Comparison of ENCODE assay signal across 8 mouse cellular contexts in the genomic region with DNA sequence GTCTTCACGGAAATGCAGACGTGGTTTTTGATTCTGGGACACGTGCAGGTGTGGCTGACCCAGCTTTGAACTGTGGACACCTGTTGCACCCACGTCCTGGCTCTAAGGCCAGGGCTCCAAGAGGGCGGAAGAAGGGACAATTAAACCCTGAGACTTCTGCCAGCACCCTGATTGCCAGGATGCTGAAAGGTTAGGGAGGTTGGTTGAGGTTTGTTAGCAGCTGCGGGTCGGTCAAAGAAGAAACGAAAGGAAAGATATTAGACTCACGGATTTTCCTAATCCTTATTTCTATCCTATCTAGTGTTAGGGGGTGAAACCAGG. TPM values are rescaled to one million over a fixed set of nuclear protein-coding genes. Genes with fewer than 3 reads are reported as not detected.
DNase-seq lines count a peak whose midpoint lies in the region; ATAC-seq lines count a peak whose summit lies in the region.

No protein-coding gene starts in this region.

- peaks cover 40% of the 10 kb centered on the region for H3K27me3 ChIP-seq in kidney, embryonic 14.5 days (ENCODE audit: control insufficient read depth, insufficient read depth, low read length)
- peaks cover 20% of the 10 kb centered on the region for H3K27me3 ChIP-seq in intestine, embryonic 15.5 days (replicated peaks)

- H3K4me1 ChIP-seq in kidney, embryonic 14.5 days (ENCODE audit: control insufficient read depth, insufficient read depth, low read length) = peaks cover 14% of the 10 kb centered on the region
- H3K4me1 ChIP-seq in brown adipose tissue, adult 24 weeks (ENCODE audit: control insufficient read depth, insufficient read depth, insufficient read length, low read length) = peaks cover 6% of the 10 kb centered on the region
- H3K4me1 ChIP-seq in intestine, embryonic 15.5 days (replicated peaks) = peaks cover 19% of the 10 kb centered on the region

- no peaks in the 10 kb centered on the region for H3K36me3 ChIP-seq in kidney, embryonic 14.5 days (ENCODE audit: control insufficient read depth, insufficient read depth, low read length)
- H3K36me3 ChIP-seq in intestine, embryonic 15.5 days = no peaks in the 10 kb centered on the region

- H3K4me2 ChIP-seq in kidney, embryonic 14.5 days (replicated peaks; ENCODE audit: low read depth, low read length) = peak overlapping the region; percentile 65
- peak overlapping the region; percentile 94 for H3K4me2 ChIP-seq in intestine, embryonic 15.5 days (replicated peaks)

- no peak for ATAC-seq in kidney, embryonic 14.5 days (ENCODE audit: low FRiP score, low TSS enrichment)
- ATAC-seq in intestine, embryonic 15.5 days = peak; percentile 27; the same call in 1 of the 2 replicates
- no peak for ATAC-seq in megakaryocyte-erythroid progenitor cell, adult 5-6 weeks (replicated peaks; ENCODE audit: low FRiP score, low TSS enrichment, poor library complexity, severe bottlenecking)

- no peak overlapping the region for H3K9ac ChIP-seq in kidney, embryonic 14.5 days (ENCODE audit: low read depth, low read length)
- no peak overlapping the region for H3K9ac ChIP-seq in intestine, embryonic 15.5 days

- H3K9me3 ChIP-seq in kidney, embryonic 14.5 days (ENCODE audit: control insufficient read depth, low read length) = no peaks in the 10 kb centered on the region
- no peaks in the 10 kb centered on the region for H3K9me3 ChIP-seq in intestine, embryonic 15.5 days

- peak overlapping the region; percentile 41 for H3K4me3 ChIP-seq in kidney, embryonic 14.5 days (ENCODE audit: low read length)
- peak overlapping the region; percentile 76 for H3K4me3 ChIP-seq in brown adipose tissue, adult 24 weeks (ENCODE audit: insufficient read depth, low read depth, low read length)
- H3K4me3 ChIP-seq in intestine, embryonic 15.5 days (replicated peaks) = peak overlapping the region; percentile 45

- DNase-seq in kidney, postnatal 25 days = no peak
- DNase-seq in naive thymus-derived CD4-positive, alpha-beta T cell, adult 2 months (ENCODE audit: low read depth) = peak; percentile 58
- no peak for DNase-seq in left cerebral cortex, postnatal 10 days (ENCODE audit: extremely low spot score in 1 of 2, low spot score in 2 of 2)
- DNase-seq in kidney, adult 11 months = no peak

- H3K27ac ChIP-seq in kidney, embryonic 14.5 days (ENCODE audit: low read depth, low read length) = no peak overlapping the region
- H3K27ac ChIP-seq in brown adipose tissue, adult 24 weeks (replicated peaks; ENCODE audit: low read depth, low read length) = no peak overlapping the region
- no peak overlapping the region for H3K27ac ChIP-seq in intestine, embryonic 15.5 days

- WGBS in kidney, embryonic 14.5 days = 30% methylated on average over 9 of the region's 9 CpGs
- 35% methylated on average over 9 of the region's 9 CpGs for WGBS in intestine, embryonic 15.5 days

- intact Hi-C loops in left cerebral cortex, postnatal 10 days (cut with DNase I) = no loop called here

RNA-seq across cellular contexts. Expression of a gene that starts 2.0 kb away (rescaled TPM):
- 0.34 and 1.4 TPM in 2 replicates for polyA plus RNA-seq in kidney, embryonic 14.5 days (2014; fragmentation: Nextera tagmentation; extraction: Ambion mirVana)
- not detected in 2 replicates for polyA plus RNA-seq in brown adipose tissue, adult 24 weeks (2012; ENCODE audit: insufficient read depth, insufficient read length, missing spikeins)
- 5.0 and 5.2 TPM in 2 replicates for polyA plus RNA-seq in intestine, embryonic 15.5 days (2015; fragmentation: Nextera tagmentation; extraction: Ambion mirVana)
- 1 to 10 TPM in 1 of 2 experiments, under 1 TPM in 1; 0.77 to 1.4 TPM for total RNA-seq in left cerebral cortex, postnatal 10 days (2021)
- total RNA-seq in megakaryocyte-erythroid progenitor cell, adult 5-6 weeks (2014; fragmentation: Nextera tagmentation) = 5.5 and 12.6 TPM in 2 replicates
- total RNA-seq in megakaryocyte-erythroid progenitor cell, adult 5-6 weeks (2017) = 1.3 TPM in 1 of 2 replicates, not detected in the other

RNA-seq across cellular contexts. Expression of a gene that starts 5.5 kb away (rescaled TPM):
- polyA plus RNA-seq in kidney, embryonic 14.5 days (2014; fragmentation: Nextera tagmentation; extraction: Ambion mirVana) = not detected in 2 replicates
- not detected in 2 replicates for polyA plus RNA-seq in brown adipose tissue, adult 24 weeks (2012; ENCODE audit: insufficient read depth, insufficient read length, missing spikeins)
- polyA plus RNA-seq in intestine, embryonic 15.5 days (2015; fragmentation: Nextera tagmentation; extraction: Ambion mirVana) = 0.19 TPM in 1 of 2 replicates, not detected in the other
- total RNA-seq in left cerebral cortex, postnatal 10 days (2021) = under 1 TPM in 1 of 2 experiments, not detected in 1; 0.19 TPM
- 1.8 TPM in 1 of 2 replicates, not detected in the other for total RNA-seq in megakaryocyte-erythroid progenitor cell, adult 5-6 weeks (2014; fragmentation: Nextera tagmentation)
- 0.88 and 7.7 TPM in 2 replicates for total RNA-seq in megakaryocyte-erythroid progenitor cell, adult 5-6 weeks (2017)

RNA-seq across cellular contexts. Expression of a gene that starts 8.0 kb away (rescaled TPM):
- polyA plus RNA-seq in kidney, embryonic 14.5 days (2014; fragmentation: Nextera tagmentation; extraction: Ambion mirVana) = 12.2 and 15.9 TPM in 2 replicates
- 12.2 and 16.4 TPM in 2 replicates for polyA plus RNA-seq in brown adipose tissue, adult 24 weeks (2012; ENCODE audit: insufficient read depth, insufficient read length, missing spikeins)
- 18.9 and 19.4 TPM in 2 replicates for polyA plus RNA-seq in intestine, embryonic 15.5 days (2015; fragmentation: Nextera tagmentation; extraction: Ambion mirVana)
- total RNA-seq in left cerebral cortex, postnatal 10 days (2021) = 10 to 100 TPM; 13.7 to 14.9 TPM
- total RNA-seq in megakaryocyte-erythroid progenitor cell, adult 5-6 weeks (2014; fragmentation: Nextera tagmentation) = not detected in 2 replicates
- total RNA-seq in megakaryocyte-erythroid progenitor cell, adult 5-6 weeks (2017) = 15.8 TPM in 1 of 2 replicates, not detected in the other

RNA-seq across cellular contexts. Expression of a gene that starts 8.9 kb away (rescaled TPM):
- polyA plus RNA-seq in kidney, embryonic 14.5 days (2014; fragmentation: Nextera tagmentation; extraction: Ambion mirVana) = 0.14 TPM in 1 of 2 replicates, not detected in the other
- not detected in 2 replicates for polyA plus RNA-seq in brown adipose tissue, adult 24 weeks (2012; ENCODE audit: insufficient read depth, insufficient read length, missing spikeins)
- polyA plus RNA-seq in intestine, embryonic 15.5 days (2015; fragmentation: Nextera tagmentation; extraction: Ambion mirVana) = 1.1 TPM in 2 replicates
- total RNA-seq in left cerebral cortex, postnatal 10 days (2021) = 1 to 10 TPM in 1 of 2 experiments, under 1 TPM in 1; 0.51 to 1.1 TPM
- total RNA-seq in megakaryocyte-erythroid progenitor cell, adult 5-6 weeks (2014; fragmentation: Nextera tagmentation) = 0.45 TPM in 1 of 2 replicates, not detected in the other
- not detected in 2 replicates for total RNA-seq in megakaryocyte-erythroid progenitor cell, adult 5-6 weeks (2017)

RNA-seq across cellular contexts. Expression of a gene that starts 20.4 kb away (rescaled TPM):
- polyA plus RNA-seq in kidney, embryonic 14.5 days (2014; fragmentation: Nextera tagmentation; extraction: Ambion mirVana) = 9.7 and 10.9 TPM in 2 replicates
- polyA plus RNA-seq in brown adipose tissue, adult 24 weeks (2012; ENCODE audit: insufficient read depth, insufficient read length, missing spikeins) = 10.5 and 14.3 TPM in 2 replicates
- polyA plus RNA-seq in intestine, embryonic 15.5 days (2015; fragmentation: Nextera tagmentation; extraction: Ambion mirVana) = 20.6 and 21.7 TPM in 2 replicates
- 10 to 100 TPM in 1 of 2 experiments, 1 to 10 TPM in 1; 8.0 to 12.5 TPM for total RNA-seq in left cerebral cortex, postnatal 10 days (2021)
- not detected in 2 replicates for total RNA-seq in megakaryocyte-erythroid progenitor cell, adult 5-6 weeks (2014; fragmentation: Nextera tagmentation)
- 7.4 TPM in 1 of 2 replicates, not detected in the other for total RNA-seq in megakaryocyte-erythroid progenitor cell, adult 5-6 weeks (2017)
